Mouse (Mus musculus) G1E-ER4 (cell line): ENCODE data around the gene Atad3a. TPM values are rescaled to one million over a fixed set of nuclear protein-coding genes. Genes with fewer than 3 reads are reported as not detected.

Experiments used
- GATA1 ChIP-seq: IDR thresholded peaks from one replicate; pipeline ENCODE4 v1.8.0; 2012; ENCODE audit warnings: low read length, inconsistent platforms
- polyA plus RNA-seq: library from polyadenylated mRNA; stranded (reverse); fragments of >175 nt; gene quantifications from 2 replicates; pipeline ENCODE4 v1.2.3, GENCODE M21; 2012

The Atad3a gene
- 83.6 and 88.5 TPM in 2 replicates for polyA plus RNA-seq

- TF ChIP-seq GATA1, result no peak
Observed at GRCm38 (mm10) chr4:155760613-155761355, at the start of gene Atad3a. Gene Atad3a, minus strand, starts transcription at chr4:155761093.

- TF ChIP-seq GATA1, result no peak
Observed at GRCm38 (mm10) chr4:155807841-155808240, 46.9 kb upstream of the Atad3a start.

- no peak for TF ChIP-seq GATA1
Observed at GRCm38 (mm10) chr4:155803340-155804041, 42.6 kb upstream of the Atad3a start.

- no peak for TF ChIP-seq GATA1
Observed at GRCm38 (mm10) chr4:155802741-155803339, 41.9 kb upstream of the Atad3a start, which contains the start of gene Mrpl20. Gene Mrpl20, plus strand, starts transcription at chr4:155802878.

GRCm38 (mm10) chr4:155802075-155802474, 41.2 kb upstream of the Atad3a start:
- no peak for TF ChIP-seq GATA1

- TF ChIP-seq GATA1, result no peak
Observed at GRCm38 (mm10) chr4:155793730-155794129, 32.8 kb upstream of the Atad3a start.

- no peak for TF ChIP-seq GATA1
Observed at GRCm38 (mm10) chr4:155791240-155791933, 30.5 kb upstream of the Atad3a start.

- TF ChIP-seq GATA1, result no peak
Observed at GRCm38 (mm10) chr4:155790650-155791161, 29.8 kb upstream of the Atad3a start.

GRCm38 (mm10) chr4:155790021-155790489, 29.2 kb upstream of the Atad3a start, which contains the start of gene Ankrd65:
Gene Ankrd65, plus strand, starts transcription at chr4:155790439.
- no peak for TF ChIP-seq GATA1

GRCm38 (mm10) chr4:155788300-155788699, 27.4 kb upstream of the Atad3a start:
- TF ChIP-seq GATA1, result no peak

GRCm38 (mm10) chr4:155785819-155786218, 24.9 kb upstream of the Atad3a start, which contains the start of gene Tmem88b:
Gene Tmem88b, minus strand, starts transcription at chr4:155785874.
- TF ChIP-seq GATA1, result no peak

GRCm38 (mm10) chr4:155785246-155785645, 24.4 kb upstream of the Atad3a start:
- no peak for TF ChIP-seq GATA1

- no peak for TF ChIP-seq GATA1
Observed at GRCm38 (mm10) chr4:155784081-155784701, 23.3 kb upstream of the Atad3a start.

- no peak for TF ChIP-seq GATA1
Observed at GRCm38 (mm10) chr4:155783486-155784080, 22.7 kb upstream of the Atad3a start.

GRCm38 (mm10) chr4:155780895-155781294, 20.0 kb upstream of the Atad3a start:
- no peak for TF ChIP-seq GATA1
